10 mouse cellular contexts compared by ENCODE assay signal in the genomic region with DNA sequence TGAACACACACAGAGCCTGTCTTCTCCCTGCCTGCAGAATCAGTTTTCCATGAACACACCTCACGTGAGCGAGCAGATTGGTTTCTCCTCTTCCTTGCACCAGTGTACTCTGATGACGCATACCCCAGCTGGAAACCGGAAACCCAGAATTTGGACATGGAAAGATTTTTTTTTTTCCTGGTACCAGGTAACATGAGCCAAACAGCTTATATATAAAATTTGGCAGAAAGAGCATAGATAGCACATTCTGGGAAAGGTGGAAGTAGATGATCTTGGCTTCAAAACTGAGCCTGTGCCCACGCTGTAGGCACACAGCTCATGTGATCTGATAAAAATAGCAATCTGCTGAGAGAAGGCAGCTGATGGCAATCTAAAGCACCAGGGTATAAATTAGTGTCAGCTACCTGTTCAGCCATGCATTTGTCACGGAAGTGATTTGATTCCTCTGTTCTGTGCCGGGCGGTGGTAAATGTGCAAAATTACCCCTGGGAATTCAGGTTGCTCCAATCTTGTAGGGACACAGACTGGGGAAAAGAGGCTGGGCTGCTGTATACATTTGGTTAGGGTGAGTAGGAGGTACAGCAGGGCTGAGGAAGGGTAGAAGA. TPM values are rescaled to one million over a fixed set of nuclear protein-coding genes. Genes with fewer than 3 reads are reported as not detected.
DNase-seq lines count a peak whose midpoint lies in the region; ATAC-seq and TF ChIP-seq lines count a peak whose summit lies in the region.
"Had no signal": no experiment of that assay in that cellular context is flagged by ENCODE, and none has a peak within 500 bp of the region (broad histone marks: within the 10 kb centered on the region; RNA-seq: fewer than 3 reads in every experiment).

No protein-coding gene starts in this region.

- in situ Hi-C loops in Patski (cut with MboI; ENCODE audit: low pct_unique_long_range_greater_than_20kb), result loop anchor here (10.0 kb wide), 1 partner anchor 102 kb away; no protein-coding TSS in a partner anchor

- no peak for DNase-seq in gastrocnemius, adult 2 months
- DNase-seq in gastrocnemius, adult 8-10 months (ENCODE audit: low spot score in 2 of 2), result no peak
- peak; percentile 69 for DNase-seq in Patski (ENCODE audit: low read depth, low spot score)
- peak; percentile 46 to 60 for DNase-seq in cerebellum, postnatal 36 days
- DNase-seq in layer of hippocampus, adult 9-11 months, result peak; percentile 77
- no peak for DNase-seq in adrenal gland, postnatal 4 days (ENCODE audit: low spot score in 2 of 2)
- DNase-seq in spleen, postnatal 14 days (ENCODE audit: low spot score in 2 of 2), result no peak
- no peak for DNase-seq in adrenal gland, postnatal 36 days

- no peak overlapping the region for H3K4me3 ChIP-seq in gastrocnemius, adult 2 months
- H3K4me3 ChIP-seq: liver, embryonic 12.5 days had no signal

- peak overlapping the region; percentile 61; the same call in 1 of the 2 replicates for H3K27ac ChIP-seq in gastrocnemius, adult 2 months
- H3K27ac ChIP-seq: liver, embryonic 12.5 days had no signal

- intact Hi-C loops in gastrocnemius, adult 2 months (cut with DNase I), result no loop called here

- peak; percentile 52 for ATAC-seq in Patski
- ATAC-seq: liver, embryonic 12.5 days had no signal

- H3K27me3 ChIP-seq in Patski, result no peaks in the 10 kb centered on the region
- H3K27me3 ChIP-seq: liver, embryonic 12.5 days had no signal

- CTCF ChIA-PET in Patski (lab: Charles Lee), result interaction anchor here (0.8 to 3.7 kb wide), 6 partner anchors 15 to 120 kb away, joined by 4 to 14 read pairs (median 4); no protein-coding TSS in a partner anchor

- no peak for TF ChIP-seq CTCF in gastrocnemius, adult 2 months (IDR thresholded peaks at IDR 0.05)
- TF ChIP-seq CTCF in Patski (IDR thresholded peaks at IDR 0.05), result no peak

- POLR2A ChIA-PET in Patski (lab: Charles Lee), result interaction anchor here (0.7 to 1.6 kb wide), 2 partner anchors 14 to 120 kb away, joined by 3 to 4 read pairs; no protein-coding TSS in a partner anchor

RNA-seq across cellular contexts. Expression of a gene that starts 35.2 kb away (rescaled TPM):
- not detected for total RNA-seq in gastrocnemius, adult 2 months (2021)
- not detected for total RNA-seq in gastrocnemius, adult 8-10 months (2022)
- polyA plus RNA-seq in Patski (2021), result 1.9 TPM
- 1 to 10 TPM in 1 of 2 experiments, under 1 TPM in 1; 0.90 to 1.0 TPM for total RNA-seq in adrenal gland, postnatal 4 days (2021)
- not detected for total RNA-seq in adrenal gland, postnatal 36 days (2021)
- total RNA-seq: adrenal gland, adult 18-20 months had no signal
- polyA plus RNA-seq: liver, embryonic 12.5 days had no signal

Comparison
In these comparisons a context has a peak if more than half of its experiments do, and no peak if none do; other contexts are left out.
1. DNase-seq: peak in Patski (single experiment), cerebellum, postnatal 36 days (2 of 2) and layer of hippocampus, adult 9-11 months (single experiment); none in gastrocnemius, adult 2 months (single experiment), gastrocnemius, adult 8-10 months (0 of 2), adrenal gland, postnatal 4 days (0 of 2), spleen, postnatal 14 days (0 of 2) and adrenal gland, postnatal 36 days (0 of 2).